Mouse (Mus musculus): ENCODE measurements around the gene Nxph1. TPM values are rescaled to one million over a fixed set of nuclear protein-coding genes. Genes with fewer than 3 reads are reported as not detected.

Gene Nxph1
- polyA plus RNA-seq, 1 experiment from 2014 or later = 0.37 TPM

DNA sequence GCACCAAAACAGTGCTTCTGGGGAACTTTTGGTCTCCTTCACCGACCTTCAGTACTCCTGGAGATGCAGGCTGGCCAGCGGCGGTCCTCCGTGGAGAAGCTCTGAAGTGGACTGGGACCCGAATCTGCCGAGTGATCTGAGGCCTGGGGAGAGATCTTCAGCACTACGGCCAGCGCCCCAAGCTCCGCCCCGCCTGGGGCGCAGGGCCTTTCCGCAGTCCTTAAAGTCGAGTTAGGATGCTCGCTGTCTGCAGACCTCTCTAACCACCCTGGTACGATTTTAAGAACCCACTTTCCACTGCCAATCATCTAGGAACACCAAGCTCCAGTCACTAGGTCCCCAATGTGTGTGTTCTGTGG lies 9.3 kb downstream of the Nxph1 start:
- no peaks in the 10 kb centered on the region for H3K9me3 ChIP-seq (replicated peaks; ENCODE audit: control insufficient read depth, low read length)
- no peak for ATAC-seq (ENCODE audit: insufficient read depth, low FRiP score)

GRCm38 (mm10) chr6:8958081-8958919 lies 10.1 kb downstream of the Nxph1 start:
- no peak overlapping the region for H3K9ac ChIP-seq (ENCODE audit: low read length)
- 0 out of 2 replicates have a peak overlapping the region, but pooled peaks have one; percentile 12 for H3K4me2 ChIP-seq (ENCODE audit: low read depth, low read length)
- H3K9me3 ChIP-seq (replicated peaks; ENCODE audit: control insufficient read depth, low read length) = no peaks in the 10 kb centered on the region
- H3K36me3 ChIP-seq (ENCODE audit: control insufficient read depth, insufficient read depth, low read length) = no peaks in the 10 kb centered on the region
- no peak for ATAC-seq (ENCODE audit: insufficient read depth, low FRiP score)
- H3K27ac ChIP-seq (ENCODE audit: low read length) = no peak overlapping the region
- no peaks in the 10 kb centered on the region for H3K4me1 ChIP-seq (ENCODE audit: control insufficient read depth, insufficient read depth, low read length)
- H3K4me3 ChIP-seq (replicated peaks; ENCODE audit: low read length) = no peak overlapping the region; the same call in 1 of the 2 replicates
- peaks cover 50% of the 10 kb centered on the region for H3K27me3 ChIP-seq (ENCODE audit: control insufficient read depth, insufficient read depth, low read length)
- 6% methylated on average over 28 of the region's 28 CpGs for WGBS

More for the DNA sequence above, 9.3 kb downstream of the Nxph1 start:
- no peak overlapping the region for H3K9ac ChIP-seq (ENCODE audit: low read length)
- no peaks in the 10 kb centered on the region for H3K4me1 ChIP-seq (ENCODE audit: control insufficient read depth, insufficient read depth, low read length)
- no peak overlapping the region for H3K4me3 ChIP-seq (replicated peaks; ENCODE audit: low read length)
- 0 out of 2 replicates have a peak overlapping the region, but pooled peaks have one; percentile 12 for H3K4me2 ChIP-seq (ENCODE audit: low read depth, low read length)
- WGBS = 2% methylated on average over 15 of the region's 15 CpGs
- H3K27ac ChIP-seq (ENCODE audit: low read length) = no peak overlapping the region
- no peaks in the 10 kb centered on the region for H3K36me3 ChIP-seq (ENCODE audit: control insufficient read depth, insufficient read depth, low read length)
- peaks cover 58% of the 10 kb centered on the region for H3K27me3 ChIP-seq (ENCODE audit: control insufficient read depth, insufficient read depth, low read length)

DNA sequence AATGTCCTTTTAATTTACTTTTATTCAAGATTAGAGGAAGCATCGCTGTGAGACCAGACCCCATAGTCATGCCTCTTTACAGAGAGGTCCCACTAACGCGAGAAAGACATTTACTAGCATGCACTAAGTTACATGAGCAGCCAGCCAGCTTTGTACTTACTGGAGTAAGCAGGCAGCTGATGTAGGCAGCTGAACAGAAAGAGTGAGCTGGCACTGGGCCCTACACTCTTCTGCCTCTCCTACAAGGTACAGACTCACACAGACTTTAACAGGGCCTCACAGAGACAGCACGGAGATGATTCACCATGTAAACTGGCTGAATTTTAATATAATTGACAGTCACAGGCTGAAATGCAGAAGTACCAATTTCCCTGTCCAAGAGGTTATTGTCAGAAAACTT lies 11.6 kb downstream of the Nxph1 start:
- H3K36me3 ChIP-seq (ENCODE audit: control insufficient read depth, insufficient read depth, low read length) = no peaks in the 10 kb centered on the region
- no peak overlapping the region for H3K9ac ChIP-seq (ENCODE audit: low read length)
- no peak overlapping the region for H3K4me2 ChIP-seq (ENCODE audit: low read depth, low read length)
- no peaks in the 10 kb centered on the region for H3K9me3 ChIP-seq (replicated peaks; ENCODE audit: control insufficient read depth, low read length)
- H3K27me3 ChIP-seq (ENCODE audit: control insufficient read depth, insufficient read depth, low read length) = peaks cover 38% of the 10 kb centered on the region
- H3K4me3 ChIP-seq (replicated peaks; ENCODE audit: low read length) = no peak overlapping the region
- no peak overlapping the region for H3K27ac ChIP-seq (ENCODE audit: low read length)
- ATAC-seq (ENCODE audit: insufficient read depth, low FRiP score) = no peak
- no peaks in the 10 kb centered on the region for H3K4me1 ChIP-seq (ENCODE audit: control insufficient read depth, insufficient read depth, low read length)
- WGBS = 85% methylated on average over 4 of the region's 4 CpGs

DNA sequence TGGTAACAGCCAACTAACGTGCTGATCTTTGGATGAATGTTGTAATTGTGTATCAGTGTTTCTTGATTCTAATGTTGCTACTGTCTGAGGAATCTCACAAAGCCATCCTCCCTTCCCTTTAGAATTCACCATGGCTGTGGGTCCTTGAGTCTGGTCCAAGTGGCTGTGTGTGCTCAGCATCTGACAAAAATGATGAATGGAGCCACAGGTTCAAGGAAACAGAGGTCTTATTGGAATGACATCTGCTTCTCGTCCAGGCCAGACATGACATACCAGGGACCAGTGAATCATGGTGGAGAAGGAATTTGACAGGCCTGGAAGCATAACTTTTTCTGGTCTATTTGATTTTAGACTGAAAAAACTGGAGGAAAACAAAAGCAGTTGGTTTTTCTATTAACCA lies 22.3 kb downstream of the Nxph1 start:
- no peak overlapping the region for H3K9ac ChIP-seq (ENCODE audit: low read length)
- H3K4me3 ChIP-seq (replicated peaks; ENCODE audit: low read length) = no peak overlapping the region
- whole genome bisulfite sequencing = 48% methylated on average over 2 of the region's 2 CpGs
- no peak for ATAC-seq (ENCODE audit: insufficient read depth, low FRiP score)
- H3K9me3 ChIP-seq (replicated peaks; ENCODE audit: control insufficient read depth, low read length) = no peaks in the 10 kb centered on the region
- no peak overlapping the region for H3K27ac ChIP-seq (ENCODE audit: low read length)
- H3K4me2 ChIP-seq (ENCODE audit: low read depth, low read length) = no peak overlapping the region
- H3K27me3 ChIP-seq (ENCODE audit: control insufficient read depth, insufficient read depth, low read length) = no peaks in the 10 kb centered on the region
- no peaks in the 10 kb centered on the region for H3K36me3 ChIP-seq (ENCODE audit: control insufficient read depth, insufficient read depth, low read length)
- H3K4me1 ChIP-seq (ENCODE audit: control insufficient read depth, insufficient read depth, low read length) = no peaks in the 10 kb centered on the region

DNA sequence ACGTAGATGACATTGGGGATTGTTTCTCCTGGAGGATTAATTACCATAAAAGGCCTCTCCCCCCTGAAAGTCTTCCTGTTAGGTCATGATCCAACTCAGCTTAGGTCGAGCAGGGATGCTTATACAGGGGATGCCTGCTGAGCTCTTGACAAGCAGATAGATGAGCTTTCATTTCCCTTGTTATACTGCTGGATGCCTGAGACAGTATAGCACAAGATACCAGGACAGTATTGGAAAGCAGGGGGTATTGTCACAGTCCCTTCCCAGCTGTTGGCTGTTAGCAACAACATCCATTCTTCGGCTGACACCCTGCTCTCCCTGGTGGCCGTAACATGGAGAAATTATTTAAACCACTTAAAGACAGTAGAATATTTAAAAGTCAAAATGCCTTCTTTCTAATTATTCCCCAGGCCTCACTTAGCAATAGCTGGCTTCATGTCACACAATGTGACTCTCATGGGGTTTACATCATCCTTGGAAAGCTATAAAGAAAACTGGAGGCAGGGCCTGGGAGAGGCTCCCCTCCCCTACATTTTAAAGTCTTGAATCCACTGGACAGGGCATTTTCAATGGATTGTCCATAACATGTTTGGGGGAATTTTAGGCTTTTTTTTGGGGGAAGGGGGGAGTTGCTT lies 31.1 kb downstream of the Nxph1 start:
- no peak overlapping the region for H3K9ac ChIP-seq (ENCODE audit: low read length)
- 53% methylated on average over 4 of the region's 4 CpGs for WGBS

DNA sequence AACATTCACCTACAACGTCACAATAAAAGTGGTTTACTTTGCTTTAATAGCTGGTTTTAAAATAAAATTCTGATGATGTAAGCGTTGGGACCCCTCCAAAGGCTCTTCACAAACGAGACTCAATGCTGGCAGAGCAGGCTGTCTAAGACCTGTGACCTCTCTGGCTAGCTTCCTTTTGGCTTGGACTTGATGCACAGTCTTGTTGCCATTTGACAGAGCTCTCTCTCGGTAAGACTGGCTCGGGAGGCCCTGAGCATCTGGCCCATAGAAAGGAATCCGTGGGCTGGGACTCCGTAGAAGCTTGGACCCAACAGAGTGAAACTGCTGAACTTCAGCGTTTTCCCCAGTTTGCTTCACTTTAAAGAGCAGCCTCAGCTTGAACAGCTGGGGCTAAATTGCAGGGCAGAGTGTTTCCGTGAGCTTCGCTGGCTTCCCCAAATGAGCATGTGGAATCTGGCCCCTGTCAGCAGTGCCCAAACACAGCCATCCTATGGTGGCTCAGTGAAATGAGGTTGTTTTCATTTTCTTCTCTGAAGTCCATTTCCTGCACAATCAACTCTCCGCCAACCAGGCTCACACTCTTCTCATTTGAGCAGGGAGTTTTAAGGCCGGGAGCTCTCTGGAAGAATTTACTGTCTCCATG lies 48.2 kb downstream of the Nxph1 start:
- Histone ChIP-seq H3K27me3 (ENCODE audit: control insufficient read depth, insufficient read depth, low read length) (no peaks in the 10 kb centered on the region), H3K9ac (ENCODE audit: low read length) (no peak overlapping the region), H3K4me3 (replicated peaks; ENCODE audit: low read length) (no peak overlapping the region), H3K27ac (ENCODE audit: low read length) (no peak overlapping the region), H3K4me1 (ENCODE audit: control insufficient read depth, insufficient read depth, low read length) (no peaks in the 10 kb centered on the region), H3K36me3 (ENCODE audit: control insufficient read depth, insufficient read depth, low read length) (no peaks in the 10 kb centered on the region), H3K9me3 (replicated peaks; ENCODE audit: control insufficient read depth, low read length) (no peaks in the 10 kb centered on the region), H3K4me2 (ENCODE audit: low read depth, low read length) (peak overlapping the region; percentile 23; the same call in 1 of the 2 replicates)
- WGBS = 53% methylated on average over 12 of the region's 12 CpGs
- ATAC-seq (ENCODE audit: insufficient read depth, low FRiP score) = no peak

More for the DNA sequence above, 31.1 kb downstream of the Nxph1 start:
- Histone ChIP-seq H3K9me3 (replicated peaks; ENCODE audit: control insufficient read depth, low read length) (no peaks in the 10 kb centered on the region), H3K27ac (ENCODE audit: low read length) (no peak overlapping the region), H3K36me3 (ENCODE audit: control insufficient read depth, insufficient read depth, low read length) (no peaks in the 10 kb centered on the region), H3K4me2 (ENCODE audit: low read depth, low read length) (no peak overlapping the region), H3K4me3 (replicated peaks; ENCODE audit: low read length) (no peak overlapping the region), H3K27me3 (ENCODE audit: control insufficient read depth, insufficient read depth, low read length) (no peaks in the 10 kb centered on the region), H3K4me1 (ENCODE audit: control insufficient read depth, insufficient read depth, low read length) (no peaks in the 10 kb centered on the region)
- no peak for ATAC-seq (ENCODE audit: insufficient read depth, low FRiP score)

DNA sequence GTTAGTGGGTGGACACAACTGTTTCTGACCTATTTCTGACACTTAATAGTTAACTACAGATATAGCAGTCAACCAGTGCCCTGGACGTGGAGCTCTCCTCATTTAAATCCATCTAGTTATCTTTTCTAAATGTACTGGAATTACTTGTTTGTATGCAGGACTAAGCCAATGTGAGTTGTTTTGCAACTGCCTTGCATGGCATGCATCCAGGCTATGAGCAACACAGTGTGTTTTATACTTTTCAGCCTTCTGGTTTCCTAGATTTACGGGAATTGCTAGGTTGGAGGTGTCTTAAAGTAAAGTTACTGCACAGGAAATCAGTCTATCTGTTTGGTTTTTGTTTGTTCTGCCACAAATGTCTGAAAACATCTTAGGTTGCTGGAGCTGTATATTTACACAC lies 49.1 kb downstream of the Nxph1 start:
- H3K27me3 ChIP-seq (ENCODE audit: control insufficient read depth, insufficient read depth, low read length) = no peaks in the 10 kb centered on the region

GRCm38 (mm10) chr6:9002686-9003085 lies 54.5 kb downstream of the Nxph1 start:
- Histone ChIP-seq H3K9me3 (replicated peaks; ENCODE audit: control insufficient read depth, low read length) (no peaks in the 10 kb centered on the region), H3K27me3 (ENCODE audit: control insufficient read depth, insufficient read depth, low read length) (no peaks in the 10 kb centered on the region), H3K27ac (ENCODE audit: low read length) (no peak overlapping the region), H3K36me3 (ENCODE audit: control insufficient read depth, insufficient read depth, low read length) (no peaks in the 10 kb centered on the region), H3K9ac (ENCODE audit: low read length) (no peak overlapping the region), H3K4me2 (ENCODE audit: low read depth, low read length) (no peak overlapping the region), H3K4me3 (replicated peaks; ENCODE audit: low read length) (no peak overlapping the region), H3K4me1 (ENCODE audit: control insufficient read depth, insufficient read depth, low read length) (no peaks in the 10 kb centered on the region)
- no peak for ATAC-seq (ENCODE audit: insufficient read depth, low FRiP score)
- 58% methylated on average over 3 of the region's 3 CpGs for WGBS

More for the DNA sequence above, 49.1 kb downstream of the Nxph1 start:
- 65% methylated on average over 2 of the region's 2 CpGs for WGBS
- no peak overlapping the region for H3K27ac ChIP-seq (ENCODE audit: low read length)
- H3K4me3 ChIP-seq (replicated peaks; ENCODE audit: low read length) = no peak overlapping the region
- H3K4me1 ChIP-seq (ENCODE audit: control insufficient read depth, insufficient read depth, low read length) = no peaks in the 10 kb centered on the region
- ATAC-seq (ENCODE audit: insufficient read depth, low FRiP score) = no peak
- no peaks in the 10 kb centered on the region for H3K36me3 ChIP-seq (ENCODE audit: control insufficient read depth, insufficient read depth, low read length)
- no peak overlapping the region for H3K4me2 ChIP-seq (ENCODE audit: low read depth, low read length)
- no peaks in the 10 kb centered on the region for H3K9me3 ChIP-seq (replicated peaks; ENCODE audit: control insufficient read depth, low read length)
- H3K9ac ChIP-seq (ENCODE audit: low read length) = no peak overlapping the region

DNA sequence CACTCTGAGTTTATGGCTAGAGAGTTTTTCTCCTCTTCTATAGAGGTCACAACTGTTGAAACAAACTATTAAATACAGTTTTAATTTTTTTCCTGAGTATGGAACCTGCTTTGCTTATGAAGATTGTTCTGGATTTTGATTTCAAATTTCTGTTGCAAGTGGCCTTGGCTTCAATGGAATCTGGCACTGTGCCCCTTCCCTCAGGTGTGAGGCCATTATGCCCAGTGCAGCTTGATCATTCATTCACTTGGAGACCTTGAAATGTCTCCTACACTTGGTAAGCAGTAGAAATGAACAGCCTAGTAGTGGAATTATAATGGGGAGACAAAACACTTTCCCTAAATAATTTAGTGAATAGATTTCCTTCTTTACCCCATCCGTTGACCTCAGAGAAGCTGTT lies 78.4 kb downstream of the Nxph1 start:
- Histone ChIP-seq H3K9me3 (replicated peaks; ENCODE audit: control insufficient read depth, low read length) (no peaks in the 10 kb centered on the region), H3K4me3 (replicated peaks; ENCODE audit: low read length) (no peak overlapping the region), H3K4me2 (ENCODE audit: low read depth, low read length) (no peak overlapping the region), H3K27me3 (ENCODE audit: control insufficient read depth, insufficient read depth, low read length) (no peaks in the 10 kb centered on the region), H3K36me3 (ENCODE audit: control insufficient read depth, insufficient read depth, low read length) (no peaks in the 10 kb centered on the region), H3K9ac (ENCODE audit: low read length) (no peak overlapping the region), H3K27ac (ENCODE audit: low read length) (no peak overlapping the region), H3K4me1 (ENCODE audit: control insufficient read depth, insufficient read depth, low read length) (no peaks in the 10 kb centered on the region)
- no peak for ATAC-seq (ENCODE audit: insufficient read depth, low FRiP score)
- 94% methylated on average over 1 of the region's 1 CpGs for WGBS

All from stomach, embryonic 16.5 days (tissue).